Mouse (Mus musculus): ENCODE data around the gene Trim58. TPM values are rescaled to one million over a fixed set of nuclear protein-coding genes. Genes with fewer than 3 reads are reported as not detected.

The Trim58 gene
- polyA plus RNA-seq (2014; fragmentation: Illumina TruSeq; extraction: RNeasy Lipid Tissue Mini Kit (QIAGEN cat#74804); ENCODE audit: low read depth, low replicate concordance): not detected

GRCm38 (mm10) chr11:58640272-58640867 is at the start of gene Trim58:
Gene Trim58, plus strand, starts transcription at chr11:58640465.

GRCm38 (mm10) chr11:58594814-58595213 is 45.5 kb upstream of the Trim58 start, which contains the start of gene Olfr324:
Gene Olfr324, plus strand, starts transcription at chr11:58595114.

GRCm38 (mm10) chr11:58615975-58616374 is 24.3 kb upstream of the Trim58 start, which contains the start of gene 2210407C18Rik:
Gene 2210407C18Rik, minus strand, starts transcription at chr11:58616075.

GRCm38 (mm10) chr11:58630401-58630800 is 9.9 kb upstream of the Trim58 start, which contains the start of gene Olfr323:
Gene Olfr323, minus strand, starts transcription at chr11:58630501.

GRCm38 (mm10) chr11:58658596-58658995 is 18.3 kb downstream of the Trim58 start, which contains the start of gene Olfr322:
Gene Olfr322, plus strand, starts transcription at chr11:58658782.

GRCm38 (mm10) chr11:58680799-58681198 is 40.5 kb downstream of the Trim58 start, which contains the start of gene Olfr320:
Gene Olfr320, plus strand, starts transcription at chr11:58681099.

GRCm38 (mm10) chr11:58698862-58699261 is 58.6 kb downstream of the Trim58 start, which contains the start of gene Olfr319:
Gene Olfr319, plus strand, starts transcription at chr11:58699162.

Other genes with a start within 250 kb of the Trim58 start
- 220 TPM for gene 1810065E05Rik, start 219.4 kb upstream of the Trim58 start, polyA plus RNA-seq (2014; fragmentation: Illumina TruSeq; extraction: RNeasy Lipid Tissue Mini Kit (QIAGEN cat#74804); ENCODE audit: low read depth, low replicate concordance)
- gene Gm12253, start 207.9 kb upstream of the Trim58 start, polyA plus RNA-seq (2014; fragmentation: Illumina TruSeq; extraction: RNeasy Lipid Tissue Mini Kit (QIAGEN cat#74804); ENCODE audit: low read depth, low replicate concordance): not detected
- not detected for gene Lypd9, start 187.5 kb upstream of the Trim58 start, polyA plus RNA-seq (2014; fragmentation: Illumina TruSeq; extraction: RNeasy Lipid Tissue Mini Kit (QIAGEN cat#74804); ENCODE audit: low read depth, low replicate concordance)
- not detected for gene Olfr30, start 178.2 kb upstream of the Trim58 start, polyA plus RNA-seq (2014; fragmentation: Illumina TruSeq; extraction: RNeasy Lipid Tissue Mini Kit (QIAGEN cat#74804); ENCODE audit: low read depth, low replicate concordance)
- gene Olfr332, start 147.9 kb upstream of the Trim58 start, polyA plus RNA-seq (2014; fragmentation: Illumina TruSeq; extraction: RNeasy Lipid Tissue Mini Kit (QIAGEN cat#74804); ENCODE audit: low read depth, low replicate concordance): 0.13 TPM
- not detected for gene Olfr331, start 137.9 kb upstream of the Trim58 start, polyA plus RNA-seq (2014; fragmentation: Illumina TruSeq; extraction: RNeasy Lipid Tissue Mini Kit (QIAGEN cat#74804); ENCODE audit: low read depth, low replicate concordance)
- not detected for gene Olfr330, start 105.6 kb upstream of the Trim58 start, polyA plus RNA-seq (2014; fragmentation: Illumina TruSeq; extraction: RNeasy Lipid Tissue Mini Kit (QIAGEN cat#74804); ENCODE audit: low read depth, low replicate concordance)
- not detected for gene Olfr329-ps, start 94.0 kb upstream of the Trim58 start, polyA plus RNA-seq (2014; fragmentation: Illumina TruSeq; extraction: RNeasy Lipid Tissue Mini Kit (QIAGEN cat#74804); ENCODE audit: low read depth, low replicate concordance)
- gene Olfr328, start 84.8 kb upstream of the Trim58 start, polyA plus RNA-seq (2014; fragmentation: Illumina TruSeq; extraction: RNeasy Lipid Tissue Mini Kit (QIAGEN cat#74804); ENCODE audit: low read depth, low replicate concordance): not detected
- not detected for gene Olfr224, start 69.9 kb upstream of the Trim58 start, polyA plus RNA-seq (2014; fragmentation: Illumina TruSeq; extraction: RNeasy Lipid Tissue Mini Kit (QIAGEN cat#74804); ENCODE audit: low read depth, low replicate concordance)
- gene Olfr325, start 62.7 kb upstream of the Trim58 start, polyA plus RNA-seq (2014; fragmentation: Illumina TruSeq; extraction: RNeasy Lipid Tissue Mini Kit (QIAGEN cat#74804); ENCODE audit: low read depth, low replicate concordance): not detected
- not detected for gene Olfr324, start 45.4 kb upstream of the Trim58 start, polyA plus RNA-seq (2014; fragmentation: Illumina TruSeq; extraction: RNeasy Lipid Tissue Mini Kit (QIAGEN cat#74804); ENCODE audit: low read depth, low replicate concordance)
- 45.8 TPM for gene 2210407C18Rik, start 24.4 kb upstream of the Trim58 start, polyA plus RNA-seq (2014; fragmentation: Illumina TruSeq; extraction: RNeasy Lipid Tissue Mini Kit (QIAGEN cat#74804); ENCODE audit: low read depth, low replicate concordance)
- not detected for gene Olfr323, start 10.0 kb upstream of the Trim58 start, polyA plus RNA-seq (2014; fragmentation: Illumina TruSeq; extraction: RNeasy Lipid Tissue Mini Kit (QIAGEN cat#74804); ENCODE audit: low read depth, low replicate concordance)
- gene Olfr322, start 18.3 kb downstream of the Trim58 start, polyA plus RNA-seq (2014; fragmentation: Illumina TruSeq; extraction: RNeasy Lipid Tissue Mini Kit (QIAGEN cat#74804); ENCODE audit: low read depth, low replicate concordance): not detected
- not detected for gene Olfr320, start 40.6 kb downstream of the Trim58 start, polyA plus RNA-seq (2014; fragmentation: Illumina TruSeq; extraction: RNeasy Lipid Tissue Mini Kit (QIAGEN cat#74804); ENCODE audit: low read depth, low replicate concordance)
- gene Olfr319, start 58.7 kb downstream of the Trim58 start, polyA plus RNA-seq (2014; fragmentation: Illumina TruSeq; extraction: RNeasy Lipid Tissue Mini Kit (QIAGEN cat#74804); ENCODE audit: low read depth, low replicate concordance): not detected
- gene Olfr318, start 83.5 kb downstream of the Trim58 start, polyA plus RNA-seq (2014; fragmentation: Illumina TruSeq; extraction: RNeasy Lipid Tissue Mini Kit (QIAGEN cat#74804); ENCODE audit: low read depth, low replicate concordance): not detected
- gene Olfr317, start 98.7 kb downstream of the Trim58 start, polyA plus RNA-seq (2014; fragmentation: Illumina TruSeq; extraction: RNeasy Lipid Tissue Mini Kit (QIAGEN cat#74804); ENCODE audit: low read depth, low replicate concordance): not detected
- not detected for gene Olfr316, start 112.3 kb downstream of the Trim58 start, polyA plus RNA-seq (2014; fragmentation: Illumina TruSeq; extraction: RNeasy Lipid Tissue Mini Kit (QIAGEN cat#74804); ENCODE audit: low read depth, low replicate concordance)
- gene Olfr315, start 132.7 kb downstream of the Trim58 start, polyA plus RNA-seq (2014; fragmentation: Illumina TruSeq; extraction: RNeasy Lipid Tissue Mini Kit (QIAGEN cat#74804); ENCODE audit: low read depth, low replicate concordance): not detected
- not detected for gene Olfr314, start 142.5 kb downstream of the Trim58 start, polyA plus RNA-seq (2014; fragmentation: Illumina TruSeq; extraction: RNeasy Lipid Tissue Mini Kit (QIAGEN cat#74804); ENCODE audit: low read depth, low replicate concordance)
- gene Fam183b, start 161.5 kb downstream of the Trim58 start, polyA plus RNA-seq (2014; fragmentation: Illumina TruSeq; extraction: RNeasy Lipid Tissue Mini Kit (QIAGEN cat#74804); ENCODE audit: low read depth, low replicate concordance): not detected
- not detected for gene Olfr313, start 174.5 kb downstream of the Trim58 start, polyA plus RNA-seq (2014; fragmentation: Illumina TruSeq; extraction: RNeasy Lipid Tissue Mini Kit (QIAGEN cat#74804); ENCODE audit: low read depth, low replicate concordance)
- not detected for gene Olfr312, start 188.8 kb downstream of the Trim58 start, polyA plus RNA-seq (2014; fragmentation: Illumina TruSeq; extraction: RNeasy Lipid Tissue Mini Kit (QIAGEN cat#74804); ENCODE audit: low read depth, low replicate concordance)
- gene Olfr311, start 198.8 kb downstream of the Trim58 start, polyA plus RNA-seq (2014; fragmentation: Illumina TruSeq; extraction: RNeasy Lipid Tissue Mini Kit (QIAGEN cat#74804); ENCODE audit: low read depth, low replicate concordance): not detected
- 12.9 TPM for gene Gm12258, start 206.7 kb downstream of the Trim58 start, polyA plus RNA-seq (2014; fragmentation: Illumina TruSeq; extraction: RNeasy Lipid Tissue Mini Kit (QIAGEN cat#74804); ENCODE audit: low read depth, low replicate concordance)
- gene 2810021J22Rik, start 226.8 kb downstream of the Trim58 start, polyA plus RNA-seq (2014; fragmentation: Illumina TruSeq; extraction: RNeasy Lipid Tissue Mini Kit (QIAGEN cat#74804); ENCODE audit: low read depth, low replicate concordance): 8.3 TPM

Data from sigmoid colon, adult 10 weeks (tissue).